In genomic region chr9:88599206-88600162, GRCm38 (mm10) we compare ENCODE assay signal across 8 mouse cellular contexts. TPM values are rescaled to one million over a fixed set of nuclear protein-coding genes. Genes with fewer than 3 reads are reported as not detected.
DNase-seq lines count a peak whose midpoint lies in the region; ATAC-seq and TF ChIP-seq lines count a peak whose summit lies in the region.
"Not testable (repeated sequence)": the region's sequence is repeated elsewhere in the genome, so short reads cannot be mapped to it uniquely, and the experiment has no call there.

No protein-coding gene starts in this region.

- not testable (repeated sequence) for H3K4me1 ChIP-seq in cortical plate, adult 2 months (ENCODE audit: control insufficient read depth, insufficient read depth, low read length)

- not testable (repeated sequence) for TF ChIP-seq POLR2A in cortical plate, adult 2 months (IDR thresholded peaks at IDR 0.05; ENCODE audit: extremely low read depth, insufficient read depth, low read length)

- H3K27ac ChIP-seq in cortical plate, adult 2 months (ENCODE audit: insufficient read depth, low read length), result not testable (repeated sequence)

- intact Hi-C loops in gastrocnemius, postnatal 14 days (cut with DNase I; ENCODE audit: low total_unique reads); left cerebral cortex, postnatal 10 days (cut with DNase I): not testable (repeated sequence)

- DNase-seq in gastrocnemius, postnatal 14 days, result peak; percentile 99
- DNase-seq in left cerebral cortex, postnatal 10 days (ENCODE audit: extremely low spot score in 1 of 2, low spot score in 2 of 2), result peak; percentile 98 to 100
- DNase-seq in right cerebral cortex, postnatal 25 days, result peak; percentile 98
- DNase-seq in urinary bladder, postnatal 4 days (ENCODE audit: low spot score in 2 of 2), result peak; percentile 99

- H3K4me3 ChIP-seq in cortical plate, adult 2 months (ENCODE audit: insufficient read depth, low read length), result peak overlapping the region; percentile 62

- peak; percentile 99 for ATAC-seq in activated CD4-positive, CD25-positive, alpha-beta regulatory T cell, adult 4 months
- peak; percentile 98 for ATAC-seq in inflammation-experienced regulatory T-cells, adult 6 months
- peak; percentile 98 for ATAC-seq in megakaryocyte-erythroid progenitor cell, adult 5-6 weeks (replicated peaks; ENCODE audit: low FRiP score, low TSS enrichment, poor library complexity, severe bottlenecking)

- not testable (repeated sequence) for TF ChIP-seq CTCF in cortical plate, adult 2 months (IDR thresholded peaks at IDR 0.05; ENCODE audit: extremely low read depth, insufficient read depth, low read length)

RNA-seq across cellular contexts. Expression of gene Trim43a, which starts 18.8 kb away (rescaled TPM):
- polyA plus RNA-seq in activated CD4-positive, CD25-positive, alpha-beta regulatory T cell, adult 4 months (2017; shearing (Covaris generic)), result not detected
- 0.66 and 0.71 TPM in 2 replicates for polyA plus RNA-seq in cortical plate, adult 2 months (2012; rRNA removed)
- under 1 TPM in 1 of 2 experiments, not detected in 1; 0.27 TPM for total RNA-seq in gastrocnemius, postnatal 14 days (2021)
- polyA plus RNA-seq in inflammation-experienced regulatory T-cells, adult 6 months (2017; shearing (Covaris generic)), result not detected
- 1 to 10 TPM in 1 of 2 experiments, under 1 TPM in 1; 0.53 to 1.5 TPM for total RNA-seq in left cerebral cortex, postnatal 10 days (2021)
- not detected in 2 replicates for total RNA-seq in megakaryocyte-erythroid progenitor cell, adult 5-6 weeks (2014; fragmentation: Nextera tagmentation)
- total RNA-seq in megakaryocyte-erythroid progenitor cell, adult 5-6 weeks (2017), result not detected in 2 replicates

RNA-seq across cellular contexts. Expression of gene Zfp949, which starts 51.7 kb away (rescaled TPM):
- 10 to 100 TPM; 10.6 to 10.9 TPM for polyA plus RNA-seq in activated CD4-positive, CD25-positive, alpha-beta regulatory T cell, adult 4 months (2017; shearing (Covaris generic))
- polyA plus RNA-seq in cortical plate, adult 2 months (2012; rRNA removed), result 18.1 and 19.6 TPM in 2 replicates
- 1 to 10 TPM; 6.1 to 6.4 TPM for total RNA-seq in gastrocnemius, postnatal 14 days (2021)
- 10 to 100 TPM in 2 of 3 experiments, 1 to 10 TPM in 1; 9.8 to 16.3 (median 16.3) TPM for polyA plus RNA-seq in inflammation-experienced regulatory T-cells, adult 6 months (2017; shearing (Covaris generic))
- 10 to 100 TPM; 20.1 to 23.4 TPM for total RNA-seq in left cerebral cortex, postnatal 10 days (2021)
- 8.7 and 11.2 TPM in 2 replicates for total RNA-seq in megakaryocyte-erythroid progenitor cell, adult 5-6 weeks (2014; fragmentation: Nextera tagmentation)
- 9.9 and 11.4 TPM in 2 replicates for total RNA-seq in megakaryocyte-erythroid progenitor cell, adult 5-6 weeks (2017)
